Mouse (Mus musculus) neutrophil, adult 5-6 weeks (primary cell): ENCODE results near the gene Spns2. TPM values are rescaled to one million over a fixed set of nuclear protein-coding genes. Genes with fewer than 3 reads are reported as not detected.
A peak's percentile ranks its signal among the peaks of the same experiment; 100 is the strongest.

Experiments
- ATAC-seq: fragments of 151-379, 151-347 bp; 2 replicates; pipeline ENCODE4 v1.8.0; 2017; ENCODE audit warnings: mild to moderate bottlenecking, moderate TSS enrichment; ENCODE audit not compliant: insufficient number of reproducible peaks, poor library complexity, low FRiP score, severe bottlenecking; ENCODE audit errors: extremely low read depth
- total RNA-seq: library from RNA; stranded (forward); fragments of 200-1000 nt; gene quantifications from 2 replicates; pipeline ENCODE4 v1.2.3, GENCODE M21; 2017

Gene Spns2
- total RNA-seq, 1 experiment from 2014 or later: 15.7 TPM

DNA sequence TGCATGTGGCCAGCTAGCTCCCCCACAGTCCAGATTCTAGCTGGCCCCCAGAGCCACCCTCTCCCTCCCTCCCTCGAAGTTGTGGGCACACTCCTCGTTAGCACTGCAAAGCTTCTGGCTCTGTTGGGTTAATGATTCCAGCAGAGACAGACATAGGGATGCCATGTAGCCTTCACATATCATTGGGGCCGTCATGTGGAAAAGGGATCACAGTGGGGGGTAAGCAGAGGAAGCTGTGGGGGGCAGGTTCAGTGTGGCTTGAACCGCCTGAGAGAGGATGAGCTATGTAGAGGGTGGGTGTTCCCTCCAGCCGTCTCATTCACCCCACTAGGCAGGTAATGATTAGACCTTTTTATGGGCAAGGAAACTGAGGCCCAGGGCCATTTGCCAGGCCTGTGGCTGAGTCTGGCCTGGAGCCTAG is 13.8 kb upstream of the Spns2 start:
- no peak for ATAC-seq

GRCm38 (mm10) chr11:72502236-72502635 is 12.5 kb upstream of the Spns2 start:
- ATAC-seq: no peak

GRCm38 (mm10) chr11:72501426-72502002 is 11.8 kb upstream of the Spns2 start:
- no peak for ATAC-seq

- ATAC-seq: no peak
Measured at GRCm38 (mm10) chr11:72500139-72500538, 10.4 kb upstream of the Spns2 start.

- no peak for ATAC-seq
Measured at GRCm38 (mm10) chr11:72497367-72497766, 7.7 kb upstream of the Spns2 start.

DNA sequence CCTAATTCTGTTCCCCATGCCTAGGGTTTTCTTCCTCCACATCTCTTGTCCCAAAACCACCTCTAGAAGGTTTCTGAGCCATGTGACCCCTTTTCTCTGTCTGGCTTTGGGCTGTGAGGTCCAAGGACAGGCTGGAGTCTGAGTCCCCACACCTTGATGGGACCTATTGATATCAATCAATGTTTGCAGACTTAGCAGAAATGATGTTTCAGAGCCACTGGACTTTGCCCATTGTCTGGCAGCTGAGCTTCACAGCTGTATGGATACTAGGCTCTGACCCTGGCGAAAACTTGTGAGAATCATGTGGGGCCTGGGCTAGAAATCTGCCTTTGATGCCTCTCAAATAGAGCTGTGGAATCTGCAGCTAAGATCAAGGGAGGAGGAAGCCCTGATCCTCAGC is 7.1 kb upstream of the Spns2 start:
- ATAC-seq: no peak

DNA sequence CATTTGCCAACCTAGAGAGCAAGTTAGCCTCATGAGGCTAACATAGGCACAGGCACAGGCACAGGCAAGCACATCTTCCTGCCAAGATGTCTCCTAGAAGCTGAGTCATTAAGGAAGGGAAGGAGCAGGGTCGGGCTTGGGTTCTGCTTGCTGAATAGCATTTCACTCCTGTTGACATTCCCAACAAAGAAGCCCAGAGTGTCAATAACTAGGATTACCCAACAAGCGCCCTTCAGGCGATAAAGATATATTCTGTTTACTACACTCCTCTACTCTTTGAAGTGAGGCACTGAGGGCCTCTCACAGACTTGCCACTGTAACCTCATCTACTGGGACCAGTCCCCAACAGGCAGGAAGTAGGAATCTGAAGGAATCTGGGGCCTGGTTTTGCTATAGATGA is 6.4 kb upstream of the Spns2 start:
- ATAC-seq: no peak

GRCm38 (mm10) chr11:72494046-72494988 is 4.6 kb upstream of the Spns2 start:
- ATAC-seq: no peak

DNA sequence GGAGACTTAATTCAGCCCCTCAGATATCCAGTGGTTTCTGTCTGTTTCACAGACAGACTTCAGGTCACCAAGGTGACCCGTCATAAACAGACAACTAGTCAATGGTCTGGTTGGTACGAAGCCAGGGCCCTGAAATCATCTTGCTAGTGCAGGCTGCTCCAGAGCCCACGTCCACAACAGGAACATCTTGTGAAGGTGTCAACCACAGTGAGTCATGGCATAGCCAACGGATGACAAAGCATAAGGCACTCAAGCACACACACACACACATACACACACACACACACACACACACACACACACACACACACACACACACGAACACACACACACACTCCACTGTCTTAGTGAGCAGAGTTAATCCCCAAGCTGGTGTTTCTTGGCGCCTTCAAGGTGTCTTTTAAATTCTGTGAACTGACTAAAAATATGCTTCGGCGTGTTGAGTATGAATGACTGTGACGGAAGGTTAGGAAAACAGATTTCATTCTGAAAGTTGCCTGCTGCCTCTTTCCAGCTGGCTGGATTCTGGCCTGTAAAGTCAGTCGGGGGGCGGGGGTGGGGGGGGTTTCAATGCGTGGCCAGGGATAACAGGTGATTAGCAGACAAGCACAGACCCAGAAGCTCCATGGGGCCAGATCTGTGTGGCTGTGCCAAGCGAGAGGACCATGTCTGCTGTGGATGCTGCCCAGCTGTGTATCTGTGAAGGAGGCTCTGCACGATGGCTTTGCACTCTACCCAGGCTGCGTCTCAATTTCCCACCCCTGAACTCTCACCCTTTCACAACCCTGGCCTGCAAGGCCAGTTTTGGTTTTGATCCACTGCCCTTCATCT is 1.6 kb upstream of the Spns2 start:
- ATAC-seq: no peak

- ATAC-seq: no peak
Measured at GRCm38 (mm10) chr11:72489397-72489796, 307 bp downstream of the Spns2 start.

GRCm38 (mm10) chr11:72488753-72489271 is 892 bp downstream of the Spns2 start:
- peak; percentile 7; the same call in 1 of the 2 replicates for ATAC-seq

DNA sequence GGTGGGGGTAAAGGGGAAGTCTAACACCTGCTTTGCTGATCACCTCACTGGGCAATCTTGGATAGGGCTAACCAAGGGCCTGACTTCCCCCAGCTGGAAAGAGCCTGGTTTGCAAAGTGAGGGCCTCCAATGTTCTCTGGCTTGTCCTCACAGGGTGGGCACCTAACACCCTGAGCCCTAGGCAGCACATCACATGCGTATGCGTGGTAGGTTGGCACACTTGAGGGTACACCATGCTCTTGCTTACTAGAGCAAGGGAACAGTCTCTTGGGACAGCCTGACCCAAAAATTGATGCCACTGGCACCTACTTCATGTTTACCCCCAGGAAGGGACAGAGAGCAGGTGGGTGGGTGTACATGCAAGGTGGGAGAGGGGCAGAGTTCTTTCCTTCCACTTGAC is 2.0 kb downstream of the Spns2 start:
- ATAC-seq: no peak

GRCm38 (mm10) chr11:72487171-72487570 is 2.5 kb downstream of the Spns2 start:
- no peak for ATAC-seq

GRCm38 (mm10) chr11:72485960-72486359 is 3.7 kb downstream of the Spns2 start:
- no peak for ATAC-seq

DNA sequence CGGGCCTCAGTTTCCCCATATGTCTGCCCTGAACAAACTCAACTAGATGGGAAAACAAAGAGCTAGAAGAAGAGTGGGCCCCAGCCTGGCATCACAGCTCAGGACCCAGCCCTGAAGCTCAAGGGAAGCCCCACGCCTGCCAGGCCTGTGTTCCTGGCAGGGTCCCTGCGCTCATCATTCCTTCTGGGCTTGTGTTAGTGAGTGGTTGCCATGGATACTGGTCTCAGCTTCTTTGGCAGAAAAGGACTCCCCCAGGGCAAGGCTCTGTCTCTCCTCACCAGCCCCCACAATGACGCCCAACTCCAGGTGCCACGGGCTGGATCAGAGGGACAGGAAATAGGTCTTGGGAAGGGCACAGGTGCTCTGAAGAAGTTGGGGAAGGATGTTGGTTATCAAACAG is 4.5 kb downstream of the Spns2 start:
- ATAC-seq: no peak

DNA sequence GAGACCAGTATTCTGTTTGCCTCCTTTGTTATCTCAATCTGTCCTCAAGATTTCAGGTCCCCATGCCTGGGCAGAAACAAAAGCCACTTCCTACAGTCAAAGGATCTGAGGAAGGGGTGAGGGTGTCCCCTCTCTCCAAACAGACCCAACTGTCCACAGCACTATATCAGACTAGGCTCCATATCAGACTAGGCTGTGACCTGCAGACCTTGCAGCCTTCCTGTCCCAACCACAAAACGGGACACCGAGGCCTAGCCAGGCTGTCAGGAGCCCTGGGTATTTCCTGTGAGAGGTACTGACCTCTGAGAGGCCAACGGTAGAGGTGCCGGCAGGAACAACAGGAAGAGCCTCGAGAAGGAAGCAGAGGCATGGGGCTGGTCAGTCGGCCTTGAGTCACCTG is 5.2 kb downstream of the Spns2 start:
- no peak for ATAC-seq

GRCm38 (mm10) chr11:72481952-72482351 is 7.8 kb downstream of the Spns2 start:
- ATAC-seq: no peak

DNA sequence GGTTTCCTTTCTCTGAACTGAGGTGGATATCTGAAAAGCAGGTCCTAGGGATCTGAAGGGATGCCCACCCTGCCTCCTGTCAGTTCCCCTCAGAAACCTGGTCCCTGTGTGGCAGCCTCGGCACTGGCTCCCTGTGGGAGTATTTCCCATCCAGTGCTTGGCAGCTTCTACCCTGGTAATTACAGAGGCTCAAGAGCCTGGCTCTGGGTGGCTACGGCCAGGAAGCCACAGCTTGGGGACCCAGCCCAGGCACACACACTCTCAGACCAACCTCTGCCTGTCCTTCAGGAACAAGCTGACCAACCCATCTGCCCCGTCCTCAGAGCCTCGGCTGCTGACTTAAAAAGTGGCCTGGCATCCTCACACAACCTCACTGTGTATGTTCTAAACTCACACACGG is 8.4 kb downstream of the Spns2 start:
- ATAC-seq: no peak

GRCm38 (mm10) chr11:72479499-72479898 is 10.2 kb downstream of the Spns2 start:
- no peak for ATAC-seq
